Mouse (Mus musculus): ENCODE data around the gene Uck2.

Gene Uck2

GRCm38 (mm10) chr1:167283441-167284257 lies 1.5 kb downstream of the Uck2 start:
- peak; percentile 74 for DNase-seq

DNA sequence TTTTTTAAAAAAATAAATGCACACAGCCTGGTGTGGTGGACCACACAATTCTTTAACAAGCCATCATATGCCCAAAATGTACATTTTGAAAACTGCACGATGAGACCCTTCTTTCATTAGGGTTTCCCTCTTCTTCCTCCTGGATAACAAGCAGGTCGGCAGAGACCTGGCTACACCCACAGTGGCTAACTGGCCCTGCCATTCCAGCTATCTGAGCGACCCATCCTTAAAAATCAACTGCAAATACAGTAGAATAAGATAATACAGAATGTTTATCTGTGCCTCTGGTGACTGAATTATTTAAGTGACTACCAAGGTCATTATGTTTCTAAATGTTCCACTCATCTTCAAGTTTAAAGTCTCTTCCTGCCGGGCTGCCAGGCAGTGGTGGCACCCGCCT lies 2.4 kb downstream of the Uck2 start:
- no peak for DNase-seq

GRCm38 (mm10) chr1:167282112-167282511 lies 3.0 kb downstream of the Uck2 start:
- no peak for DNase-seq

DNA sequence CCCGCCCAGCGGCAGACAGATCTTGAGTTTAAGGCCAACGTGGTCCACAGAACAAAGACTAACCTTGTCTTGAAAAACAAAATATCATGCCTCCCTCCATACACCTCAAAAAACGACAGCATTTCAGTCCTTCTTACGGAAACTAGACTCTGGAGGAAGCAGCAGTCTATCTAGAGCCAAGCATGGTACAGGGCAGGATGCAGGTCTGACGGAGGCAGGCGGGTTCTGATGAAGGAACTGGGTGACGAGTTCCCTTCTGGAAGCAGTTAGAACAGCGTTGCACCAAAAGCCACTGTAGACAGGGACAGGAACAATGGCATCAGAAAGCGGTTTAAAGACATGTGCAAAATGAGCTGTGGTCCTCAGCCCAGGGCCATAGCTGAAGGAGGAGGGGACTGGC lies 5.1 kb downstream of the Uck2 start:
- no peak for DNase-seq

GRCm38 (mm10) chr1:167279160-167279715 lies 5.9 kb downstream of the Uck2 start:
- DNase-seq: no peak

DNA sequence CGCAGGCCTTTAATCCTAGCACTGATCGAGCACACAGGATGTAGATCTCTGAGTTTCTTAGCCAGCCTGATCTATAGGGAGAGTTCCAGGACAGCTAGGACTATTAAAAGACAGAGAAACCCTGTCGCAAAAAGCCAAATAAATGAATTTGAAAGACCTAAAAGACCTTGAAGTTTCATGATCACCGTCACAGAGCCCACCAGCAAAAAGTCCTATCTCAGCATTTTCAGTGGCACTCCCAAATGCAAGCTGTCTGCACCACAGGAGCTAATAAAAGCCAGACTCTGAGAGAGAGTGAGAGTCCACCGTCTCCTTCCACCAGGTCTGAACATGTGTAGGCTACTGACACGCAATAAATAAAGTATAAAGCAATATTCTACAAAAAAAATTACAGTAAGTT lies 6.7 kb downstream of the Uck2 start:
- no peak for DNase-seq

DNA sequence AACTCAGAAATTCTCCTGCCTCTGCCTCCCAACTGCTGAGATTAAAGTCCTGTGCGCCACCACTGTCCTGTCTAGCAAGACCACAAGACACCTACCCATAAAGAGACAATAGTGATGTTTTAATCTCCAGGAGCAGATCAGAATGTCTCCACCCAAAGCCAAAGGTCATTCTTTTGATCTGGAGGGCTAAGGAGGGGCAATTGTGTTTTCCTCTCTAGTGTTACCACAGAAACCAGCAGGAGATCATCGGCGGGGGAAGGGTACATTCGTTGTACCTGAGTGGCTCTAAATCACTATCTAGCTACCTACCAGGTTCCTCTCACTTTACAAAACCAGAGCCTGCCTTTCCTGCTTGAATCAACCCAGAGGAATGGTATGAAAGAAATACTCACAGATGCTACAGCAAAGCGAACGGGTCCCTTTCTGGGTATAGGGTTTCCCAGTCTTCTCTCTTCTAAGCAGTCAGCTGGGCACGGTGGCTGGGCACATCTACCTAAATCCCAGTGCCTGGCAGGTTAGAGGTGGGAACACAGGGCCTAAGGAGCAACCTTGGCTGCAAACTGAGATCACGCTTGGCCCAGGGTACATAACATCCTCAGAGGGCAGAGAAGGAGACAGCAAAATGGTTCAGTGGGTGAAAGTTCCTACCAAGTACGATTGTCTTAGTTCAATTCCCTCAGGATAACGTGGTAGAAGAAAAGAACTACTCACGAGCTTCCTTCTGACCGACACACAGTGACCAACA lies 10.3 kb downstream of the Uck2 start:
- no peak for DNase-seq

DNA sequence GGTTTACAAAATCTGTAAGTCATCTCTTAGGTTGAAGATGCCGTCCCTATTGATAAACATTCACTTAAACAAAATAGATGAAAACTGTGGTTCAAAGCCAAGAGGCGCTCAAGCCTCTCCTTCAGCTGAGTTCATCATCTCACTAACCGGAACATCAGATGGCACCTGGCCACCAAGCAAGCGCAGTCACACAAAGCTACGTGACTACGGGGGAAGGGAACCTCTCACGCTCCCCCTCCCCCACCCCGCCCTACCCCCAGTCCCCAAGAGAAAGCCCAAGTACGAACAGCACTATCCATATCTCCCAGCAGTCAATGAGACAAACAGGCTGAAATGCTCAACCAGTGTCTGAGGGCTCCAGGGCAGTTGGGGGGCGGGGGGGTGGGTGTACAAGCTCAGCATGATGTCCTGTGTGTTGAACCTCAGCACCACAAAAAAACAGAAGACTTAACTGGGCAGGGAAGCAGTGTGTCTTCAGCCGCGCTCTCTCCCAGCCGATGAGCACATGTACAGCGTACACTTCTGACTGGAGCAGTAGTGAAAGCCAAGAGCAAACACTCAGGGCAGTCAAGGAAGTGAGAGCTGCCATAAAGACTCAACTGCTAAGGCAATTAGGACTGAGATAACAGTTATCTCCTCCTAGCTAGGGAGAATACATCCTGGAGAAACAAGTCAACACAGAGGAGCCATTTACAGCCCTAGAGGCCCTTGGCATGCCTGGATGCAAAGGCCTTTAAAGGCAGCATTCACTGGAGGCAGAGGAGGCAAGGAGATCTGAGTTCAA lies 11.5 kb downstream of the Uck2 start:
- DNase-seq: peak; percentile 51

GRCm38 (mm10) chr1:167271841-167272240 lies 13.3 kb downstream of the Uck2 start:
- no peak for DNase-seq

DNA sequence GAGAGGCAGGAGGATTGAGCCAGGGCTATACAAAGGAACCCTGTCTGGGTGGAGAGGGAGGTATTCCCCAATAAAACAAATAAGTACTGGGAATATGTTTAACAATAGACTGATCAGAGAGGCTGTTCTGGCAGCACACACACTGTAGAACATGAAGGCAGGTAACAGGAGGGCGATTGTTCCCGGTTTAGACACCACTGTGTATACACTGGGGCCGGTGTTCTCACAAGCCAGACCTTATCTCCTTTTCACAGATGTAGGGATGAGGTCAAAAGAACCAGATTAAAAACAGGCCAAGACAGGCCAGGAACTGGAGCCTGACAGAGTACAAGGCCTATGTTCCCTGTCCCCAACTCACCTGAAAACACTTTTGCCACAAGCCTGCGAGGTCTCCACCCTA lies 13.8 kb downstream of the Uck2 start:
- DNase-seq: no peak

GRCm38 (mm10) chr1:167270342-167271111 lies 14.6 kb downstream of the Uck2 start:
- DNase-seq: peak; percentile 70

DNA sequence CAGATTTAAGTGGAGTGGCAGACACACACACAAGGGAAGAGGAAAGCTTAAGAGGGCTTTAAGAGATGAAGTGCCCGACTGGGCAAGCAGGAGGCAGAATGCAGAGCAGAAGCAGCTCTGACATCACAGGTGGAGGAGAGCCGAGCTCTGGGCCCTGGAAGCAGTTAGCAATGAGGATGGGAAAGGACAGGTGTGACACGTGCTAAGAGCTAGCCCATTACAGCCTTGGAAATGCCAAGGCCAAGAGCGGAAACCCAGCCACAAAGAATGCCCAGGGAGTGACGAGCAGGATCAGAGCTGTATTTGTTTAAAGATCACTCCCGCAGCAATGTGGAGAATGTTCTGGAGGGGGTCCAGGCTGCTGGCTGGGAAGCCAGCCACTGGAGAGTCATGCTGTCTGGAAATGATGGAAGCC lies 15.3 kb downstream of the Uck2 start:
- peak; percentile 44 for DNase-seq

DNA sequence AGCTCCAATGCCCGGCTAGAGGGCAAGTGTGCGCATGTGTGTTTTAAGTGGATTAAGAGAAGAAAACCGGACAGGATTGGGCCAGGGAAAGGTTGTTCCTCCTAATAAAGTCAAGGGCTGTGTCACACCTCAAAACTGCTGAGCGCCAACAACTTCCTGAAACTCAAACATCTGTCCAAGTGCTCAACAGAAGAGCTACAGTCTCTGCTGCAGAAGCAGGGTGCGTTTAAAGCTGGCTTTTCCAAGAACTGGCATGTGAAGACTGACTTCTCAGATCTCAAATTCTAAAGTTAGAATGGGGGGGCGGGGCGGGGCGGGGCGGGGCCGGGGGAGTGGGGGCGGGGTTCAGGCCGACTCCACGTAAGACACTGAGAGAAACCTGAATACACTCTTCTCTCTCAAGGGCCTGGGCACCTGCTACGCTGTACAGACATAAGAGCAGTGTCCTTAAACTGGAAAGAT lies 15.7 kb downstream of the Uck2 start:
- no peak for DNase-seq

- no peak for DNase-seq
Observed at GRCm38 (mm10) chr1:167268360-167269063, 16.6 kb downstream of the Uck2 start.

DNA sequence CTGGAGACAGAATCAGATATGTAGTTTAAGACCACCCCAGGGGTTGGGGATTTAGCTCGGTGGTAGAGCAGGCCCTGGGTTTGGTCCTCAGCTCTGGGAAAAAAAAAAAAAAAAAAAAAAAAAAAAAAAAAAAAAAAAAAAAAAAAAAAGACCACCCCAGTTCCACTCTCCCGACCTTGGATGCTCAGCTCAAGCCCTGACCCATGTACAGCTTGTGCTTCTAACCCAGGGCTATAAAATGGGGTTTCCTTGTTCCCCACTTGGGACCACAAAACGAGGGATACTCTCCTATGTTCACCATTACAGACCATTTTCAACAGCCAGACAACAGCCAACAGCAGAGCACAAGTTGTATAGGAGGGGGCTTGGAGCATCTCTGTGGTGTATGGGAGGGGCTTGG lies 18.4 kb downstream of the Uck2 start:
- no peak for DNase-seq

DNA sequence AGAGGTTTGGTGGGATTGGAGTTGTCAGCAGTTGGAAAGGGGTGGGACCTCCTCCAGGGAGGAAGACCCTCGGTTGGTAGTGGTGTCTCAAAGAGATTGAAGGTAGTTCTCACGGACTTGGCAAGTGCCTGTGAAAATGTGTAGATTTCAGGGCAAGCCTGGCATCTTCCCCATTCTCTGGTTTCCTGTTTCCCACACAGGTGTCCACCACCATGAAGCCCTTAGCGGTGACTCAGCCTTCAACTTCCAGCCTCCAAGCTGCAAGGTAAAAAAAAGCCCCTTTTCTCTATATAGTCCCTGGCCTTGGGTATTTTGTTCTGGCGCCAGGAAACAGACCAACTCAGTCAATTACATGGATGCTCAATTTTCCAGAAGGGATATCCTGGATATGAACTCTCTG lies 19.8 kb downstream of the Uck2 start:
- DNase-seq: no peak

- no peak for DNase-seq
Observed at GRCm38 (mm10) chr1:167262489-167263041, 22.6 kb downstream of the Uck2 start.

DNA sequence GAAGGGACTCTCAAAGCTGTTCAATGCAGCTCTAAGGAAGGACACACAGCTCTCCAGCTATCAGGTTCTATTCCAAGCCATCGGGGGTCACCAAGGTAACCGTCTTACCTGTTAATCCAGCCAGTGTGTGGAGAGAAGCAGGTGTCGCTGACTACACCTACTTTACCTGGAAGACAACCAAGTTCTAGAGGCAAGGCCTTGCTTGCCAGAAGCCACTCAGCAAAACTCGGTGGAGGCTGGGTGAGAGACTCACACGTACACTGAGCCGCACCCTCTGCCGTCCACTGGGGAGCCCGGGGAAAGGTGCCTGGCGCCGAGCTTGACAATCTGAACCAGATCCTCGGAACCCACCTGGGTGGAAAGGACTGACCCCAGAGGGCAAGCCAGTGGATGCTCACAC lies 23.4 kb downstream of the Uck2 start:
- DNase-seq: no peak

GRCm38 (mm10) chr1:167259702-167260101 lies 25.4 kb downstream of the Uck2 start:
- DNase-seq: no peak

GRCm38 (mm10) chr1:167256724-167257302 lies 28.3 kb downstream of the Uck2 start:
- DNase-seq: no peak

DNA sequence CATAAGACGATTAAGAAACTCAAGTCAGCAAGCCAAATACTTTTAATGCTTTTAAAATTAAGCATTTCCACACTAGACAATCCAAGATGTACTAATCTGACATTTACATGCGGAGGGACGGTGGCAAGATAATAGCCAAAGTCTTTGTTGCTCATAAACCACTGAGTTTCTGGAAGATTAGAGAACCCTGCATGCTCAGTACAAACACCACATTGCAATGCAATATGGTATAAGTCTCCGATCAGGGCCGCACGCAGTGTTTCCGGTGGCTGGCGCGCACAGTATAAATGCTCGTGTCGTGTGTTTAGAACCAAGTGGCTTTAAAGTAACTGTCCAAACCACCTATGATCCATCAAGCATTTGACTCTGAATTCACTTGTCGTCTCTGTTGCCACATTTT lies 31.5 kb downstream of the Uck2 start:
- no peak for DNase-seq

Data from thymus, postnatal 14 days (tissue).